Mouse (Mus musculus) CD4-positive, CD25-positive, alpha-beta regulatory T cell, adult 4 months (primary cell): ENCODE data around the gene Clptm1l. TPM values are rescaled to one million over a fixed set of nuclear protein-coding genes. Genes with fewer than 3 reads are reported as not detected.

Source experiments
- ATAC-seq: one replicate; pipeline ENCODE4 v1.8.0; 2017
- polyA plus RNA-seq, 2 experiments: library from polyadenylated mRNA; unstranded; fragments of 100-300 nt; shearing (Covaris generic); gene quantifications; one replicate each; pipeline ENCODE4 v1.2.1; 2017

The Clptm1l gene
- polyA plus RNA-seq, 2 experiments from 2014 or later: 19.1 to 44.9 TPM

DNA sequence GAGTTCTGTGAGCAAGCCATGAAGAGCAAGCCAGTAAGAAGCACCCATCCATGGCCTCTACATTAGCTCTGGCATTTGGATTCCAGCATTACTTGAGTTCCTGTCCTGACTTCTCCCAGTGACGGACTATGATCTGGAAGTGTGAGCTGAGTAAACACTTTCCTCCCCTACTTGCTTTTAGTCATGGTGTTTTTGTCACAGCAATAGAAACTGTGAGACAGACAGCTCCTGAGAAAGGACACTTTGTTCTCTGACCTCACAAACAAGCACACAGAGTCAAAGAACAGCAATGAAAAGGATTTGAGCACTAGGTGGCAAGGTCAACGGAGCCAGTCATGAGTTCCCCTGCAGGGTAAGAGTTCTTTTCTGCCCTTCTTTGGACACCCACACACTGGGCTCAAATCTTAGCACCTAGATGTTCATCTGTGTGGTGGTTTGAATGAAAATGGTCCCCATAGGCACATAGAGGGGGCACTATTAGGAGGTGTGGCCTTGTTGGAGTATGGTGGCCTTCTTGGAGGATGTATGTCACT lies 56.4 kb downstream of the Clptm1l start:
- no peak for ATAC-seq

Other genes with a start within 250 kb of the Clptm1l start
- 10 to 100 TPM; 29.0 to 34.0 TPM for gene Lpcat1, start 136.8 kb upstream of the Clptm1l start, polyA plus RNA-seq
- not detected for gene Slc6a3, start 67.3 kb upstream of the Clptm1l start, polyA plus RNA-seq
- 1 to 10 TPM; 2.8 to 3.6 TPM for gene Tert, start 22.9 kb downstream of the Clptm1l start, polyA plus RNA-seq
- gene Slc6a18, start 74.0 kb downstream of the Clptm1l start, polyA plus RNA-seq: not detected
- not detected for gene Slc6a19, start 100.9 kb downstream of the Clptm1l start, polyA plus RNA-seq
- 10 to 100 TPM; 37.2 to 50.1 TPM for gene Slc12a7, start 129.1 kb downstream of the Clptm1l start, polyA plus RNA-seq
- gene Nkd2, start 243.6 kb downstream of the Clptm1l start, polyA plus RNA-seq: under 1 TPM; 0.14 to 0.38 TPM